In genomic region chr15:93588401-93588800, GRCm38 (mm10) we compare ENCODE assay signal across 19 mouse cellular contexts. TPM values are rescaled to one million over a fixed set of nuclear protein-coding genes. Genes with fewer than 3 reads are reported as not detected.
A peak's percentile ranks its signal among the peaks of the same experiment; 100 is the strongest.
DNase-seq lines count a peak whose midpoint lies in the region; ATAC-seq and TF ChIP-seq lines count a peak whose summit lies in the region.
"Had no signal": no experiment of that assay in that cellular context is flagged by ENCODE, and none has a peak within 500 bp of the region (broad histone marks: within the 10 kb centered on the region; RNA-seq: fewer than 3 reads in every experiment).

No protein-coding gene starts in this region.

- peaks cover 21% of the 10 kb centered on the region for H3K36me3 ChIP-seq in heart, embryonic 13.5 days
- H3K36me3 ChIP-seq in lung, embryonic 15.5 days: no peaks in the 10 kb centered on the region
- H3K36me3 ChIP-seq in lung, postnatal 0 days (ENCODE audit: insufficient read depth, low read length): no peaks in the 10 kb centered on the region
- no peaks in the 10 kb centered on the region for H3K36me3 ChIP-seq in intestine, embryonic 15.5 days
- H3K36me3 ChIP-seq: hindbrain, embryonic 12.5 days had no signal

- no peaks in the 10 kb centered on the region for H3K27me3 ChIP-seq in heart, embryonic 13.5 days (replicated peaks)
- no peaks in the 10 kb centered on the region for H3K27me3 ChIP-seq in lung, embryonic 15.5 days
- H3K27me3 ChIP-seq in lung, postnatal 0 days (replicated peaks; ENCODE audit: insufficient read depth, low read length): no peaks in the 10 kb centered on the region
- H3K27me3 ChIP-seq in intestine, embryonic 15.5 days (replicated peaks): no peaks in the 10 kb centered on the region
- H3K27me3 ChIP-seq: hindbrain, embryonic 12.5 days had no signal

- H3K27ac ChIP-seq in heart, embryonic 13.5 days (replicated peaks): peak overlapping the region; percentile 64
- peak overlapping the region; percentile 50 for H3K27ac ChIP-seq in lung, embryonic 15.5 days
- H3K27ac ChIP-seq in lung, postnatal 0 days (ENCODE audit: low read length): no peak overlapping the region
- H3K27ac ChIP-seq in intestine, embryonic 15.5 days: peak overlapping the region; percentile 15; the same call in 1 of the 2 replicates
- H3K27ac ChIP-seq: forebrain, embryonic 13.5 days; hindbrain, embryonic 12.5 days had no signal

- no peak overlapping the region for H3K4me3 ChIP-seq in heart, embryonic 13.5 days
- no peak overlapping the region for H3K4me3 ChIP-seq in lung, embryonic 15.5 days
- no peak overlapping the region for H3K4me3 ChIP-seq in lung, postnatal 0 days (ENCODE audit: low read depth, low read length)
- no peak overlapping the region for H3K4me3 ChIP-seq in intestine, embryonic 15.5 days (replicated peaks)
- H3K4me3 ChIP-seq: forebrain, embryonic 13.5 days; hindbrain, embryonic 12.5 days had no signal

- DNase-seq in heart, adult 11 months: no peak
- DNase-seq in lung, postnatal 0 days (ENCODE audit: low spot score): no peak
- no peak for DNase-seq in urinary bladder, adult 2 months (ENCODE audit: low spot score)
- DNase-seq in right cerebral cortex, postnatal 36 days (ENCODE audit: low spot score in 2 of 2): no peak
- DNase-seq: cerebellum, adult 11-12 months; cerebellum, postnatal 36 days; gastrocnemius, postnatal 36 days; kidney, adult 11 months; kidney, postnatal 10 days; layer of hippocampus, adult 9-11 months; lung, postnatal 10 days; thymus, postnatal 4 days had no signal

- no peak overlapping the region for H3K4me2 ChIP-seq in heart, embryonic 13.5 days
- 0 out of 2 replicates have a peak overlapping the region, but pooled peaks have one; percentile 10 for H3K4me2 ChIP-seq in lung, embryonic 15.5 days
- no peak overlapping the region for H3K4me2 ChIP-seq in lung, postnatal 0 days (replicated peaks; ENCODE audit: low read depth, low read length)
- H3K4me2 ChIP-seq in intestine, embryonic 15.5 days (replicated peaks): no peak overlapping the region
- H3K4me2 ChIP-seq: forebrain, embryonic 13.5 days; hindbrain, embryonic 12.5 days; liver, embryonic 11.5 days; midbrain, embryonic 11.5 days had no signal

- no peak for ATAC-seq in heart, embryonic 13.5 days (ENCODE audit: extremely low read depth, insufficient number of reproducible peaks, low FRiP score, low TSS enrichment)
- ATAC-seq in lung, embryonic 15.5 days (ENCODE audit: borderline replicate concordance, extremely low read depth, low FRiP score, low TSS enrichment): no peak
- no peak for ATAC-seq in lung, postnatal 0 days
- ATAC-seq in intestine, embryonic 15.5 days: no peak
- ATAC-seq: forebrain, embryonic 13.5 days had no signal

- H3K4me1 ChIP-seq in heart, embryonic 13.5 days: peaks cover 82% of the 10 kb centered on the region
- peaks cover 42% of the 10 kb centered on the region for H3K4me1 ChIP-seq in lung, embryonic 15.5 days
- H3K4me1 ChIP-seq in lung, postnatal 0 days (ENCODE audit: insufficient read depth, low read depth, low read length): no peaks in the 10 kb centered on the region
- H3K4me1 ChIP-seq in intestine, embryonic 15.5 days (replicated peaks): peaks cover 28% of the 10 kb centered on the region

- no peak overlapping the region for H3K9ac ChIP-seq in heart, embryonic 13.5 days
- no peak overlapping the region for H3K9ac ChIP-seq in lung, embryonic 15.5 days
- no peak overlapping the region for H3K9ac ChIP-seq in lung, postnatal 0 days (replicated peaks; ENCODE audit: low read depth)
- no peak overlapping the region for H3K9ac ChIP-seq in intestine, embryonic 15.5 days
- H3K9ac ChIP-seq: forebrain, embryonic 13.5 days; hindbrain, embryonic 12.5 days had no signal

- WGBS in heart, embryonic 13.5 days: 72% methylated on average over 6 of the region's 6 CpGs
- 53% methylated on average over 6 of the region's 6 CpGs for WGBS in lung, embryonic 15.5 days
- 63% methylated on average over 6 of the region's 6 CpGs for whole genome bisulfite sequencing in lung, postnatal 0 days
- WGBS in intestine, embryonic 15.5 days: 42% methylated on average over 6 of the region's 6 CpGs

- no peak for TF ChIP-seq EP300 in lung, postnatal 0 days (IDR thresholded peaks at IDR 0.05)

- TF ChIP-seq CTCF in lung, postnatal 0 days (IDR thresholded peaks at IDR 0.05): no peak

- no peaks in the 10 kb centered on the region for H3K9me3 ChIP-seq in heart, embryonic 13.5 days
- no peaks in the 10 kb centered on the region for H3K9me3 ChIP-seq in lung, embryonic 15.5 days
- H3K9me3 ChIP-seq in lung, postnatal 0 days (ENCODE audit: low read length): no peaks in the 10 kb centered on the region
- H3K9me3 ChIP-seq in intestine, embryonic 15.5 days: no peaks in the 10 kb centered on the region
- H3K9me3 ChIP-seq: forebrain, embryonic 13.5 days; hindbrain, embryonic 12.5 days had no signal

RNA-seq across cellular contexts. Expression of gene Prickle1, which starts 7.3 kb away (rescaled TPM):
- polyA plus RNA-seq in heart, embryonic 13.5 days (2015; fragmentation: Nextera tagmentation; extraction: Ambion mirVana): 30.3 and 30.5 TPM in 2 replicates
- 22.2 and 23.6 TPM in 2 replicates for polyA plus RNA-seq in lung, embryonic 15.5 days (2015; fragmentation: Nextera tagmentation; extraction: Ambion mirVana)
- polyA plus RNA-seq in lung, postnatal 0 days (2015; fragmentation: Nextera tagmentation; extraction: Ambion mirVana): 26.1 and 26.8 TPM in 2 replicates
- 21.0 and 23.7 TPM in 2 replicates for polyA plus RNA-seq in intestine, embryonic 15.5 days (2015; fragmentation: Nextera tagmentation; extraction: Ambion mirVana)
- polyA plus RNA-seq in urinary bladder, adult 2 months (2012; rRNA removed): 16.3 and 22.2 TPM in 2 replicates
